Mouse (Mus musculus) stomach, postnatal 0 days (tissue): Measurements from ENCODE around the gene Krtap10-10. TPM values are rescaled to one million over a fixed set of nuclear protein-coding genes. Genes with fewer than 3 reads are reported as not detected.

Experiments
- ATAC-seq: fragments of 200-750 bp; cut with Nextera tagmentation; 2 replicates; pipeline ENCODE4 v1.8.0; 2017; ENCODE audit not compliant: low FRiP score, low TSS enrichment
- DNase-seq: peaks from one replicate; pipeline ENCODE4 v3.0.0-alpha.2; 2016; ENCODE audit warnings: low spot score
- H3K27ac ChIP-seq: fragments of 300-500 bp; sonication (generic); replicated peaks from 2 replicates; pipeline ENCODE4 v1.5.1; 2014; ENCODE audit warnings: mild to moderate bottlenecking, control low read depth
- H3K27me3 ChIP-seq: fragments of 300-500 bp; sonication (generic); 2 replicates; pipeline ENCODE4 v1.6.1; 2014; ENCODE audit warnings: low read length; ENCODE audit not compliant: control insufficient read depth, insufficient read depth
- H3K36me3 ChIP-seq: fragments of 300-500 bp; sonication (generic); 2 replicates; pipeline ENCODE4 v1.6.1; 2014; ENCODE audit warnings: low read length, mixed read lengths; ENCODE audit not compliant: control insufficient read depth, insufficient read depth
- H3K4me1 ChIP-seq: fragments of 300-500 bp; sonication (generic); replicated peaks from 2 replicates; pipeline ENCODE4 v1.6.1; 2014; ENCODE audit warnings: antibody characterized with exemption; ENCODE audit not compliant: control insufficient read depth, insufficient read depth
- H3K4me2 ChIP-seq: fragments of 300-500 bp; sonication (generic); replicated peaks from 2 replicates; pipeline ENCODE4 v1.6.1; 2014; ENCODE audit warnings: low read depth, mild to moderate bottlenecking, control low read depth, moderate library complexity
- H3K4me3 ChIP-seq: fragments of 300-500 bp; sonication (generic); 2 replicates; pipeline ENCODE4 v1.5.1; 2014; ENCODE audit warnings: low read depth, low read length, control low read depth
- H3K9ac ChIP-seq: fragments of 300-500 bp; sonication (generic); 2 replicates; pipeline ENCODE4 v1.6.1; 2014; ENCODE audit warnings: mild to moderate bottlenecking, low read length, control low read depth, mixed read lengths
- H3K9me3 ChIP-seq: fragments of 300-500 bp; sonication (generic); 2 replicates; pipeline ENCODE4 v1.6.1; 2016; ENCODE audit warnings: low read length; ENCODE audit not compliant: control insufficient read depth
- CTCF ChIP-seq: IDR thresholded peaks from 2 replicates; pipeline ENCODE4 v1.5.1; 2016; ENCODE audit warnings: antibody characterized with exemption, low read depth, mild to moderate bottlenecking, moderate library complexity
- EP300 ChIP-seq: optimal IDR thresholded peaks from 2 replicates; pipeline ENCODE3; 2016; ENCODE audit warnings: antibody characterized with exemption
- WGBS: fragments of 180-500 bp; shearing (Covaris S2); extraction: QIAGEN DNeasy Blood & Tissue Kit; methylation state at CpG from one replicate; pipeline ENCODE4 v1.1.7; 2014; 5-methylcytosine and 5-hydroxymethylcytosine counted together
- polyA plus RNA-seq: library from polyadenylated mRNA; unstranded; fragments of >200 nt; fragmentation: Nextera tagmentation; extraction: Ambion mirVana; gene quantifications from 2 replicates; pipeline ENCODE4 v1.2.1, GENCODE M21; 2015

Krtap10-10 gene
- polyA plus RNA-seq, 1 experiment from 2014 or later, result not detected

- H3K9ac ChIP-seq, result no peak within 1 kb of the TSS
- ATAC-seq (0 out of 2 replicates have a peak, but pooled peaks have one; percentile 21), DNase-seq (no peak)
- no peak within 1 kb of the TSS for H3K4me3 ChIP-seq
- no peak for TF ChIP-seq CTCF
- no peak for TF ChIP-seq EP300
- no peak within 1 kb of the TSS for H3K27ac ChIP-seq
- no peaks in the 10 kb centered on the region for H3K36me3 ChIP-seq
- H3K4me1 ChIP-seq, result no peaks in the 10 kb centered on the region
- H3K4me2 ChIP-seq, result no peak within 1 kb of the TSS
- no peaks in the 10 kb centered on the region for H3K27me3 ChIP-seq
- no peaks in the 10 kb centered on the region for H3K9me3 ChIP-seq
- WGBS, result 61% methylated on average over 7 of the region's 9 CpGs
Observed at GRCm38 (mm10) chr10:77852559-77852958, 16.8 kb downstream of the Krtap10-10 start, which contains the start of gene Gm10318. Gene Gm10318 (plus strand): TSS chr10:77852859.

- no peak for ATAC-seq
- Histone ChIP-seq H3K9me3 (no peaks in the 10 kb centered on the region), H3K36me3 (no peaks in the 10 kb centered on the region), H3K4me2 (no peak within 1 kb of the TSS), H3K9ac (no peak within 1 kb of the TSS), H3K4me1 (no peaks in the 10 kb centered on the region), H3K4me3 (no peak within 1 kb of the TSS), H3K27ac (no peak within 1 kb of the TSS), H3K27me3 (no peaks in the 10 kb centered on the region)
- WGBS, result 52% methylated on average over 7 of the region's 7 CpGs
- no peak for TF ChIP-seq EP300
- no peak for TF ChIP-seq CTCF
- DNase-seq, result no peak
Observed at GRCm38 (mm10) chr10:77861675-77862074, 25.9 kb downstream of the Krtap10-10 start, which contains the start of gene Gm3285. Gene Gm3285 (plus strand): TSS chr10:77861975.

GRCm38 (mm10) chr10:77864067-77864761 lies 28.5 kb downstream of the Krtap10-10 start:
- Histone ChIP-seq H3K4me1 (no peaks in the 10 kb centered on the region), H3K9me3 (no peaks in the 10 kb centered on the region), H3K36me3 (no peaks in the 10 kb centered on the region), H3K27ac (peak overlapping the region; percentile 40; the same call in 1 of the 2 replicates), H3K9ac (no peak overlapping the region), H3K4me3 (peak overlapping the region; percentile 27), H3K27me3 (no peaks in the 10 kb centered on the region), H3K4me2 (peak overlapping the region; percentile 49)
- DNase-seq, result peak; percentile 83
- peak; percentile 95 for ATAC-seq
- 34% methylated on average over 14 of the region's 14 CpGs for WGBS
- TF ChIP-seq CTCF (peak; percentile 52), EP300 (no peak)

GRCm38 (mm10) chr10:77864762-77865143 lies 29.0 kb downstream of the Krtap10-10 start:
- no peak for TF ChIP-seq EP300
- TF ChIP-seq CTCF, result no peak
- Histone ChIP-seq H3K4me3 (peak overlapping the region; percentile 27), H3K9me3 (no peaks in the 10 kb centered on the region), H3K4me1 (no peaks in the 10 kb centered on the region), H3K4me2 (peak overlapping the region; percentile 49), H3K27ac (0 out of 2 replicates have a peak overlapping the region, but pooled peaks have one; percentile 40), H3K36me3 (no peaks in the 10 kb centered on the region), H3K27me3 (no peaks in the 10 kb centered on the region), H3K9ac (no peak overlapping the region)
- ATAC-seq, result no peak
- DNase-seq, result no peak
- WGBS, result 29% methylated on average over 11 of the region's 11 CpGs

GRCm38 (mm10) chr10:77867546-77867945 lies 31.8 kb downstream of the Krtap10-10 start:
- whole genome bisulfite sequencing, result 5% methylated on average over 1 of the region's 1 CpGs
- Histone ChIP-seq H3K4me3 (no peak overlapping the region), H3K27ac (no peak overlapping the region), H3K9me3 (no peaks in the 10 kb centered on the region), H3K27me3 (no peaks in the 10 kb centered on the region), H3K4me2 (no peak overlapping the region), H3K9ac (no peak overlapping the region), H3K4me1 (no peaks in the 10 kb centered on the region), H3K36me3 (no peaks in the 10 kb centered on the region)
- DNase-seq (no peak), ATAC-seq (no peak)
- TF ChIP-seq EP300 (no peak), CTCF (no peak)

- H3K36me3 ChIP-seq, result no peaks in the 10 kb centered on the region
- H3K4me3 ChIP-seq, result no peak overlapping the region
- TF ChIP-seq CTCF (no peak), EP300 (no peak)
- no peak overlapping the region for H3K27ac ChIP-seq
- no peak overlapping the region for H3K9ac ChIP-seq
- H3K4me1 ChIP-seq, result no peaks in the 10 kb centered on the region
- ATAC-seq (no peak), DNase-seq (no peak)
- 89% methylated on average over 7 of the region's 7 CpGs for WGBS
- H3K9me3 ChIP-seq, result no peaks in the 10 kb centered on the region
- H3K27me3 ChIP-seq, result no peaks in the 10 kb centered on the region
- no peak overlapping the region for H3K4me2 ChIP-seq
Observed at GRCm38 (mm10) chr10:77869651-77870050, 33.9 kb downstream of the Krtap10-10 start.
